Mouse (Mus musculus) stomach, embryonic 14.5 days (tissue): ENCODE data around the gene Gimap3. TPM values are rescaled to one million over a fixed set of nuclear protein-coding genes. Genes with fewer than 3 reads are reported as not detected.

Experiments
- ATAC-seq: fragments of 200-750 bp; cut with Nextera tagmentation; 2 replicates; pipeline ENCODE4 v1.8.0; 2017; ENCODE audit warnings: low read depth, moderate TSS enrichment; ENCODE audit not compliant: insufficient number of reproducible peaks, insufficient read depth, low FRiP score
- H3K27ac ChIP-seq: fragments of 300-500 bp; sonication (generic); 2 replicates; pipeline ENCODE4 v1.5.1; 2014; ENCODE audit warnings: mild to moderate bottlenecking, low read length, moderate library complexity, mixed read lengths
- H3K27me3 ChIP-seq: fragments of 300-500 bp; sonication (generic); 2 replicates; pipeline ENCODE4 v1.6.1; 2014; ENCODE audit warnings: low read length, control low read depth, mixed read lengths; ENCODE audit not compliant: control insufficient read depth, insufficient read depth
- H3K36me3 ChIP-seq: fragments of 300-500 bp; sonication (generic); 2 replicates; pipeline ENCODE4 v1.6.1; 2014; ENCODE audit warnings: mild to moderate bottlenecking, control low read depth, low read length, moderate library complexity, mixed read lengths; ENCODE audit not compliant: control insufficient read depth, insufficient read depth
- H3K4me1 ChIP-seq: fragments of 300-500 bp; sonication (generic); 2 replicates; pipeline ENCODE4 v1.6.1; 2014; ENCODE audit warnings: low read length, control low read depth, mixed read lengths; ENCODE audit not compliant: control insufficient read depth, insufficient read depth
- H3K4me2 ChIP-seq: fragments of 300-500 bp; sonication (generic); replicated peaks from 2 replicates; pipeline ENCODE4 v1.6.1; 2014; ENCODE audit warnings: low read depth, low read length, control low read depth
- H3K4me3 ChIP-seq: fragments of 300-500 bp; sonication (generic); 2 replicates; pipeline ENCODE4 v1.5.1; 2014; ENCODE audit warnings: low read depth, low read length, control low read depth
- H3K9ac ChIP-seq: fragments of 300-500 bp; sonication (generic); replicated peaks from 2 replicates; pipeline ENCODE4 v1.6.1; 2014; ENCODE audit warnings: low read depth, mild to moderate bottlenecking, control low read depth, low read length, moderate library complexity, mixed read lengths
- H3K9me3 ChIP-seq: fragments of 300-500 bp; sonication (generic); 2 replicates; pipeline ENCODE4 v1.6.1; 2016; ENCODE audit warnings: low read depth, low read length, control low read depth; ENCODE audit not compliant: control insufficient read depth
- WGBS: fragments of 180-500 bp; shearing (Covaris S2); extraction: QIAGEN DNeasy Blood & Tissue Kit; methylation state at CpG from one replicate; pipeline ENCODE4 v1.1.7; 2014; 5-methylcytosine and 5-hydroxymethylcytosine counted together
- polyA plus RNA-seq: library from polyadenylated mRNA; unstranded; fragments of >200 nt; fragmentation: Nextera tagmentation; extraction: Ambion mirVana; gene quantifications from 2 replicates; pipeline ENCODE4 v1.2.1, GENCODE M21; 2014

The Gimap3 gene
- polyA plus RNA-seq, 1 experiment from 2014 or later = not detected

DNA sequence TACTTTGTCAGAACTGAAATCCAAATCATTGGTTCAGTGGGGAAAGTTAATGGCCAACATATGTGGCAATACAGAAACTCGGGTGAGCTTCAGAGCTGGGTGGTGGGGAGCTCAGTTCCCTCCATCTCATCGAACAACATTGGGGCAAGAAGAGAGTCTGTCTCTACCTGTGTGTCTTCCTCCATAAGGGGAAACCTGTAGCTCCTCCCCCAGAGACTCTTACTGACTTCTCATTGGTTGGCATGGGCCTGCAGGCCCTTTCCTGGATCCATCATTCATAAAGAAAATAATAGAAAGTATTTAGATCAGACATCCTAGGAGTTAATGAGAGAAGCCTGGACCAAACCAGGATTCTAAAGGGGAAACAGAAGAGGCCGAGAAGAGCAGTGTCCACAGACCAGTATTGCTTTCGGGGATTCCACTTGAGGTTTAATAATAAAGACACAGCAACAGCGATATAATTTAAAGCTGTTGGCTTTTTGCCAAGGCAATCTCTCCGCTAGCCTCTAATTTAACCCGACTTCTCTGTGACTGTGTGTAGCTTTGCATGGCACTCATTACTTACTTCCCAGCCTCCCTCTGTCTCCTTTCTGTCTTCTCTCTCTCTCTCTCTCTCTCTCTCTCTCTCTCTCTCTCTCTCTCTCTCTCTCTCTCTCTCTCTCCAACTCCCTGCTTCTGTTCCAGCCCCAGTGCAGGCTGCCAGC, 6.9 kb downstream of the Gimap3 start:
- Histone ChIP-seq H3K36me3 (no peaks in the 10 kb centered on the region), H3K4me1 (no peaks in the 10 kb centered on the region), H3K4me2 (no peak overlapping the region), H3K4me3 (no peak overlapping the region), H3K9me3 (no peaks in the 10 kb centered on the region), H3K27me3 (no peaks in the 10 kb centered on the region), H3K9ac (no peak overlapping the region), H3K27ac (no peak overlapping the region)
- ATAC-seq = no peak
- WGBS = 76% methylated on average over 7 of the region's 7 CpGs

DNA sequence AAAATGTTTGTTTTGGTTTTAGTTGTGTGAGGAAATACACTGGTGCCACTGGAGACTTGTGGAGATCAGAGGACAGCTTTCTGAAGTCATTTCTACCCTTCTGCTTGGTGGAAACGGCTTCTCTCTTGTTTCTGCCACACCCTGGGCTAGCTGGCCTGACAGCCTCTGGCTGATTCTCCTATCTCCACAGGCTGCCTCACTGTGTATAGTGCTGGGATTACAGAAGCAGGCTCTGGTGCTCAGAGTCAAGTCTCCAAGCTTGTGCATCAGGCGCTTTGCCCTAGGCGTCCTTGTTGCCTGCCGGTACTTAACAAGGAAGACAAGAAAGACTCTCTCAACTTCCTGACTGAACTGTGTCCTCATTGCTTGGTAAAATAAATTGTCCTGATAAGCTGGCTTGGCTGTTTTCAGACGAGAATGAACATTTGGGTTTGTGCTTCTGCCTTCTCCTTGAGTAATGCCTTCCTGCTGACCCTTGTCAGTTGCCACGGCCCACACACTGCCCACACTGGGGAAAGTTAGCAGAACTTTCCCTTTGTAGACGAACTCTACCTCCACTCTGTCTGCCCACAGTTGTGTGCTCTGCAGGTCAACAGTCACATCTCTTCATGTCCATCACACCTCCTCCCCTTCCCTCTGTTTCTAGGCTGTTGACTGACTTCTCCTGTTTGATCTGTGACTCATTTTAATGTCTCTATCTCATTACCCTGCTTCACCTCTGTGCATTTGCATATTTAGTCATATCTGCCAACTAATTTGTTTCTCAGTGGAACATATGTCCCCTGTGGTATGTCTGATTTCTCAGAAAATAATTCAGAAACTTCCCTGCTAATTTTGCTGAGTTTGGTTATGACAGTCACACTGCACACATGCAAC, 23.3 kb downstream of the Gimap3 start:
- 42% methylated on average over 7 of the region's 7 CpGs for WGBS
- no peak for ATAC-seq
- no peaks in the 10 kb centered on the region for H3K9me3 ChIP-seq
- no peaks in the 10 kb centered on the region for H3K36me3 ChIP-seq
- peaks cover 10% of the 10 kb centered on the region for H3K4me1 ChIP-seq
- H3K4me3 ChIP-seq = no peak overlapping the region
- no peak overlapping the region for H3K9ac ChIP-seq
- H3K4me2 ChIP-seq = no peak overlapping the region
- 0 out of 2 replicates have a peak, but pooled peaks cover 5% of the 10 kb centered on the region for H3K27me3 ChIP-seq
- 0 out of 2 replicates have a peak overlapping the region, but pooled peaks have one; percentile 15 for H3K27ac ChIP-seq

DNA sequence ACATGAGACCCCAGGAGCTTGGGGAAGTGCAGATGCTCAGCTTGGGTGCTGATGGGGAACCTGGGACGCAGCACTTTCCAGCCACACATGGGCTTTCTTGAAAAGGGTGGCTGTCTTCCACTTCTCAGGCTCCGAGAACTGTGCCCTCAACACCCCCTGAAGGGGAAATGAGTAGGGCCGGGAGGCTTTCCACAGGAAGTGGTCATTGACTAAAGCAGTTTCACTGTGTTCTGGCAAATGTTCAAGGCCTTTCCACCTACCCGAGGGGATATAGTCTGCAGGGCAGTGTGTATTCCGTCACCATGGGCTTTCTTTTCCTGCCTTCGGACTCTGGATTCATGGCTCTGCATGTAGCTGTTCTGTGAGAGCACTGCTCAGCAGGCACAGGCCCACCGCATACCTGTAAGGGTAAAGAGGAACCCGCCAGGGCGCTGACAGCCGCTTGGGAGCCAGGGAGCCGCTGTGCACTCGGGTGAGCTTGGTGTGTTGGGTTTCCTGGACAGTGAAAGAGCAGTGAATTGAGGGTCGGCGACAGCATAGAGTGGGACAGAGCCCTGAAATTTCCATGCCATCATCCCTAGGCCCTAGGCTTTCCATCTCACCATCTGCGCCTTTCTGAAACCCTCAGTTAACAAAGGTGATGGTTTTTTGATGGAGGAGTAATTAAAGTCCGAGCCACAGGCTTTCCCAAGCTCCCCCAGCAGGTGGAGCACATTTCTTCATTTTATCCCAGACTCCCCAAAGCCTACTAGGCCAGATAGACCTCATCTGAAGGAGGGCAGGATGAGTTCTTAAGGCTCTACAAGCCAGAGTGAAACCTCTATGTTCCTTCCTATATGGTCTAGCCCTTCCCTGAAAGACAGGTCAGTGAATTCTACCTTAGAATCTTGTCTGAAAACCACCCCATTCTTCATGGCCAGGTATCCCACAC, 24.4 kb downstream of the Gimap3 start, which contains the start of gene Gimap5:
Gimap5 (plus strand) TSS at position 239 of the 931 bp plus-strand sequence.
- no peak within 1 kb of the TSS for H3K4me3 ChIP-seq
- 48% methylated on average over 16 of the region's 16 CpGs for WGBS

DNA sequence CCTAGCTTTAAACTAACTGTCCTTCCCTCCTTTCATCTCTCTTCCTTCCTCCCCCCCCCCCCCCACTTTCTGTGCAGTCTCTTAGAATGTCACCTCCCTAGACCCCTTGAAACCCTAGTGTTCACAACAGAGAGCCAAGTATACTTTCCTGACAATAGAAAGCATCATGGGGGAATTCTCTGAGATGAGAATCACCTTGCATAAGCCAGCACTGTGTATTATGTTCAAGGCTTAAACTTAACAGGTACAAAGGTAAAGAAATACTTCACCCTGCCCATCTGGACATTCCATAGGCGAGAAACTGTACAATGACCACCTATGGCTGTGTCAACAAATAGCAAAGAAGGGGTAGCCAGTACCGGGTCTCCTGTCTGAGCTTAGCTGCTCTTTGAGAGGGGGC, 25.2 kb downstream of the Gimap3 start:
- H3K27me3 ChIP-seq = peaks cover 9% of the 10 kb centered on the region; the same call in 1 of the 2 replicates
- no peaks in the 10 kb centered on the region for H3K9me3 ChIP-seq
- peaks cover 19% of the 10 kb centered on the region for H3K4me1 ChIP-seq
- H3K27ac ChIP-seq = no peak overlapping the region
- no peak overlapping the region for H3K4me2 ChIP-seq
- H3K36me3 ChIP-seq = no peaks in the 10 kb centered on the region
- whole genome bisulfite sequencing = 36% methylated on average over 2 of the region's 2 CpGs
- H3K4me3 ChIP-seq = no peak overlapping the region
- ATAC-seq = no peak
- no peak overlapping the region for H3K9ac ChIP-seq

More for the DNA sequence above, 24.4 kb downstream of the Gimap3 start, which contains the start of gene Gimap5:
- Histone ChIP-seq H3K9ac (no peak within 1 kb of the TSS), H3K9me3 (no peaks in the 10 kb centered on the region), H3K4me2 (0 out of 2 replicates have a peak within 1 kb of the TSS, but pooled peaks have one; percentile 13), H3K4me1 (peaks cover 19% of the 10 kb centered on the region), H3K36me3 (no peaks in the 10 kb centered on the region), H3K27ac (peak within 1 kb of the TSS; percentile 18; the same call in 1 of the 2 replicates), H3K27me3 (peaks cover 9% of the 10 kb centered on the region; the same call in 1 of the 2 replicates)
- ATAC-seq = no peak

DNA sequence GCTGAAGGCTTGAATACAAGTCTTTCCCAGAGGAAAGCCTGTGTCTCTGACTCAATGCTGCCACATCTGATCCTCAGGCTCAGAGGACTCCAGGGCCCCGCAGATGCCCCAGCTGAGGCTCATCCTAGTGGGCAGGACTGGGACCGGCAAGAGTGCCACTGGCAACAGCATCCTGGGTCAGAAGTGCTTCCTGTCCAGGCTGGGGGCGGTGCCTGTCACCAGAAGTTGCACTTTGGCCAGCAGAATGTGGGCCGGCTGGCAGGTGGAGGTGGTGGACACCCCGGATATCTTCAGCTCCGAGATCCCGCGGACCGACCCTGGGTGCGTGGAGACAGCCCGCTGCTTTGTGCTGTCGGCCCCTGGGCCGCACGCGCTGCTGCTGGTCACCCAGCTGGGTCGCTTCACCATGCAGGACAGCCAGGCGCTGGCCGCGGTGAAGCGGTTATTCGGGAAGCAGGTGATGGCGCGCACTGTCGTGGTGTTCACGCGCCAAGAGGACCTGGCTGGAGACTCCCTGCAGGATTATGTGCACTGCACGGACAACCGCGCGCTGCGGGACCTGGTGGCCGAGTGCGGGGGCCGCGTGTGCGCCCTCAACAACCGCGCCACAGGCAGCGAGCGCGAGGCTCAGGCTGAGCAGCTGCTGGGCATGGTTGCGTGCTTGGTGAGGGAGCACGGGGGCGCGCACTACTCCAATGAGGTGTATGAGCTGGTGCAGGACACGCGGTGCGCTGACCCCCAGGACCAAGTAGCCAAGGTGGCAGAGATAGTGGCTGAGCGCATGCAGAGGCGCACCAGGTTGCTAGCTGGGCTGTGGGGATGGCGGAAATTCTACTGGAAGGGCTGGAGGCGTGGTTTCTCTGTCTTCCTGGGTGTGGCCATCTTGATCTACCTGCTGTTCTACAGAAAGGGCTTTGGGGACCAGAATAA, 28.0 kb downstream of the Gimap3 start:
- Histone ChIP-seq H3K4me2 (peak overlapping the region; percentile 85), H3K36me3 (no peaks in the 10 kb centered on the region), H3K9ac (peak overlapping the region; percentile 36; the same call in 1 of the 2 replicates), H3K4me1 (peaks cover 19% of the 10 kb centered on the region), H3K4me3 (peak overlapping the region; percentile 42), H3K27me3 (peaks cover 9% of the 10 kb centered on the region; the same call in 1 of the 2 replicates), H3K9me3 (no peaks in the 10 kb centered on the region), H3K27ac (peak overlapping the region; percentile 58; the same call in 1 of the 2 replicates)
- WGBS = 5% methylated on average over 52 of the region's 52 CpGs
- ATAC-seq = no peak

DNA sequence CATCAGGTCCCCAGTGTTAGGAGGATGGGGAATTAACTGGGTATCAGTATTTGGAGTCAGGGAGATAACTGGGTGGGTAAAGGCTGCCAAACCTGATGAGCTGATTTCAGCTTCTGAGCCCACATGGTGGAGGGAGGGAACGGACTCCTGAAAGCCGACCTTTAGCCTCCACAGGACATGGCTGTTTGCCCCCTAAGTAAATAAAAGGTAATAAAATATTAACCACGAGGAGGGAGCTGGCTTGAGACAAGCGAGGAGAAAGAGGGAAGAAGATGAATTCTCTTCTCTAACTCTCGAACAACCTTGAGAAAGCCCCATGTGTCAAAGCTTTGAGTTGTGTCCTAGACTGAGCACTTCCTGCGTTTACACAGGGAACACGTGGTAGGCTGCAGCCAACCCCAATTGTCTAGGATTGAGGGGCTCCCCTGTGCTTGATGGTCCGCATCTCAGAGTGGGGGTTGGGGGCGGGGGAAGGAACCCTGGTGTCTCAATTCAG, 28.9 kb downstream of the Gimap3 start:
- peaks cover 9% of the 10 kb centered on the region; the same call in 1 of the 2 replicates for H3K27me3 ChIP-seq
- peak overlapping the region; percentile 85 for H3K4me2 ChIP-seq
- H3K27ac ChIP-seq = peak overlapping the region; percentile 58; the same call in 1 of the 2 replicates
- WGBS = 15% methylated on average over 9 of the region's 9 CpGs
- H3K4me1 ChIP-seq = peaks cover 17% of the 10 kb centered on the region
- no peak overlapping the region for H3K4me3 ChIP-seq
- H3K36me3 ChIP-seq = no peaks in the 10 kb centered on the region
- H3K9ac ChIP-seq = no peak overlapping the region
- ATAC-seq = no peak
- no peaks in the 10 kb centered on the region for H3K9me3 ChIP-seq

DNA sequence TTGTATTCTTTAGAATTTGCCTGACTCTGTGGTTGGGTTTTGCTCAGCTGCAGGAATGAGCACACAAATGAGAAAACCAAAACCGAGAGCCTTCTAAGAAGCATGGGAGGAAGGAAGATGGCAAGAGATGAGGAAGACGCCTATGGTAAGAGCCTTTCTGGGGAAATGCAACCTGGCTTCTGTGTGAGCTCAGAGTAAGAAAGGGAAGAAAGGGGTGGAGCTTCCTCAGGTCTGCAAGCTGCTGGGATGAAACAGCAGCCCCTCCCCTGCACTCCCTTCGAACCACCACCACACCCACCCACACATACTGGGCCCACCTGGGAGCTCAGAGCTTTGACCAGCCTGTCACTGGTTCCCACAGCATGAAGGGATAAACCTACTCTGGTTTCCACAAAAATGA, 29.4 kb downstream of the Gimap3 start:
- H3K9ac ChIP-seq = no peak overlapping the region
- peak overlapping the region; percentile 22 for H3K4me2 ChIP-seq
- H3K27ac ChIP-seq = peak overlapping the region; percentile 30; the same call in 1 of the 2 replicates
- 13% methylated on average over 3 of the region's 3 CpGs for WGBS
- H3K9me3 ChIP-seq = no peaks in the 10 kb centered on the region
- H3K36me3 ChIP-seq = no peaks in the 10 kb centered on the region
- H3K27me3 ChIP-seq = peaks cover 9% of the 10 kb centered on the region; the same call in 1 of the 2 replicates
- H3K4me1 ChIP-seq = peaks cover 17% of the 10 kb centered on the region
- peak; percentile 66 for ATAC-seq
- H3K4me3 ChIP-seq = no peak overlapping the region
